Mouse (Mus musculus): ENCODE data around the gene Lrguk. TPM values are rescaled to one million over a fixed set of nuclear protein-coding genes. Genes with fewer than 3 reads are reported as not detected.

Gene Lrguk
- total RNA-seq, 4 experiments from 2014 or later = 2.0 to 4.2 (median 3.4) TPM

- no peak for DNase-seq (ENCODE audit: low spot score in 2 of 2)
Measured at GRCm38 (mm10) chr6:34142931-34143330, 113.7 kb downstream of the Lrguk start.

- no peak for DNase-seq (ENCODE audit: low spot score in 2 of 2)
Measured at GRCm38 (mm10) chr6:34146042-34146441, 116.8 kb downstream of the Lrguk start.

GRCm38 (mm10) chr6:34148021-34148420 is 118.8 kb downstream of the Lrguk start:
- no peak for DNase-seq (ENCODE audit: low spot score in 2 of 2)

GRCm38 (mm10) chr6:34148639-34149038 is 119.4 kb downstream of the Lrguk start:
- DNase-seq (ENCODE audit: low spot score in 2 of 2) = no peak

DNA sequence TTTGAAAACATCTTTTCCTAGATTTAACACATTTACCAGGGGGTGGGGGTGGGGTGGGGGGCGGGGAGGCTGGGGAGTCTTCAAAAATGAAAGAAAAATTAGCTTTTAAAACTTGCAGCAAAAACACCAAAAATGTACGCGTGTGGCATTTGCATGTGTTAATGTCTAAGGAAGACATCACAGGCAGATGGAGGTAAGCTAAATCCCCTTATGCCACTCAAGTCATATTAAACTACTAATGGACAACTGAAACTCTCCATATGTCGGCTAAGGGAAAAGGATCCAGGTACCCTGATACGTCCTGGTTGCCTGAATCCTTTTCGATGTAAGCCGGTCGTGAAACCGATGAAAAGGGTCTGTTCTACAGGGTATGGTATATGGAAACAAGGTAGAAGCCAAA is 119.8 kb downstream of the Lrguk start:
- DNase-seq (ENCODE audit: low spot score in 2 of 2) = no peak

- DNase-seq (ENCODE audit: low spot score in 2 of 2) = no peak
Measured at GRCm38 (mm10) chr6:34149821-34150220, 120.6 kb downstream of the Lrguk start.

- no peak for DNase-seq (ENCODE audit: low spot score in 2 of 2)
Measured at GRCm38 (mm10) chr6:34153069-34154052, 124.1 kb downstream of the Lrguk start.

- peak in 1 of 2 experiments; percentile 22 for DNase-seq (ENCODE audit: low spot score in 2 of 2)
Measured at GRCm38 (mm10) chr6:34154202-34154601, 125.0 kb downstream of the Lrguk start.

GRCm38 (mm10) chr6:34155137-34155804 is 126.0 kb downstream of the Lrguk start:
- DNase-seq (ENCODE audit: low spot score in 2 of 2) = no peak

- no peak for DNase-seq (ENCODE audit: low spot score in 2 of 2)
Measured at GRCm38 (mm10) chr6:34156057-34156456, 126.8 kb downstream of the Lrguk start.

- no peak for DNase-seq (ENCODE audit: low spot score in 2 of 2)
Measured at GRCm38 (mm10) chr6:34156841-34157748, 127.8 kb downstream of the Lrguk start.

GRCm38 (mm10) chr6:34159998-34160815 is 131.0 kb downstream of the Lrguk start:
- DNase-seq (ENCODE audit: low spot score in 2 of 2) = no peak

DNA sequence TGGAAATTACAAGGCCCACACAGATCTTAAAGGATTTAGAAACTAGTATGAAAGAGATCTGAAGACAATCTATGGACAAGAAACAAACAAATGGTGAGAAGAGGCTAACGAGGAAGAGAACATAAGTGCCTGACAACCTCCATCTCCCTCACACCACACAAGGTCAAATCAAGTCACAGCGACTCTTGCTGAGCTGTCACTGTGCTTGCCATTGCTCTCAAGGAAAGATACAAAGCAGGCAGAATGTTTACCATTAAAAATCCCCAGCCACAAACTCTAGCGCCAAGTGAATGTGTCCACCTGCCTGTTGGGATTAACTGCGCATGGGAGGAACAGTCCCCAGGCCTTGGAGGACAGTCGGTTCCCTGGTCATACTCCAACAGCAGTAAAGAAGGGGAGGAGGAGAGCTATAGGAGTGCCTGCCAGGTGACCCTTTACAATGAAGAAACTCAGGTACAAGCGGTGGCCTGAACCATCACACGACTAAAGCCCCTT is 131.6 kb downstream of the Lrguk start:
- no peak for DNase-seq (ENCODE audit: low spot score in 2 of 2)

GRCm38 (mm10) chr6:34161511-34161910 is 132.3 kb downstream of the Lrguk start:
- DNase-seq (ENCODE audit: low spot score in 2 of 2) = no peak

GRCm38 (mm10) chr6:34162607-34163006 is 133.4 kb downstream of the Lrguk start:
- DNase-seq (ENCODE audit: low spot score in 2 of 2) = no peak

DNA sequence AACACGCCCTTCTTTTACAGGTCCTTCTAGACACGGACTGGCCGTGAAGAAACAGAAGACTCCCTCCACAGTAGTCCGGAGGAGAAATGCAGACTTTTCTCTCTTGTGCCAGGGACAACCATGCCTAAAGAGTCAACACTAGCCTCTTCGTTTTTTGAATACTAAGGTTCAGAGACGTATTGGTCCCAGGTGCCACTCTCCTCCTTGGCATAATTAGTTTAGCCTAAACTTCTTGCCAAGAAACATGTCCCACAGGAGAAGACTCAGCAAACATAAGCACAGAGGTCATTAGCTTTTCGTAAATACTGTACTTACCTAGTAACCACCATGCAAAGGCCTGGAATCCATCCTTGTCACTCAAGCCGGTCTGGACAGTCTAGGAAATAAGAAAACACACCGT is 133.8 kb downstream of the Lrguk start:
- DNase-seq (ENCODE audit: low spot score in 2 of 2) = no peak

DNA sequence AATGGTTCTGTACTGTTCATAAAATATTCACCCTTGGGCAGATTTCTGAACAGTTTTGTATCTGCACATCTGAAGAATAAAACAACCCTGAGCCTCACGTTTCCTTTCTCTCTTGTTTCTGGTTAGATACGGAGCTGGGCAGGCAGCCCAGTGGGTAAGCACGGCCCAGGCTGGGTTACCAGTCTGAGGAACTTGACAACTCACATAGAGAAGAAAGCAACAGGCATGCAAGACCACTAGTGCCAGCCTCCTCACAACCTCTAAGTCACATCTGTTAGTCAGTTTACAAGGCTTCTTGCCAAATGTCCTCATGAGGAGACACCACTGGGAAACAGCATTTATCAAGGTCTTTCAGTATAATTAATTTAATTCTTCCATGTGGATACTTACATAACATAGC is 139.6 kb downstream of the Lrguk start:
- DNase-seq (ENCODE audit: low spot score in 2 of 2) = no peak

DNA sequence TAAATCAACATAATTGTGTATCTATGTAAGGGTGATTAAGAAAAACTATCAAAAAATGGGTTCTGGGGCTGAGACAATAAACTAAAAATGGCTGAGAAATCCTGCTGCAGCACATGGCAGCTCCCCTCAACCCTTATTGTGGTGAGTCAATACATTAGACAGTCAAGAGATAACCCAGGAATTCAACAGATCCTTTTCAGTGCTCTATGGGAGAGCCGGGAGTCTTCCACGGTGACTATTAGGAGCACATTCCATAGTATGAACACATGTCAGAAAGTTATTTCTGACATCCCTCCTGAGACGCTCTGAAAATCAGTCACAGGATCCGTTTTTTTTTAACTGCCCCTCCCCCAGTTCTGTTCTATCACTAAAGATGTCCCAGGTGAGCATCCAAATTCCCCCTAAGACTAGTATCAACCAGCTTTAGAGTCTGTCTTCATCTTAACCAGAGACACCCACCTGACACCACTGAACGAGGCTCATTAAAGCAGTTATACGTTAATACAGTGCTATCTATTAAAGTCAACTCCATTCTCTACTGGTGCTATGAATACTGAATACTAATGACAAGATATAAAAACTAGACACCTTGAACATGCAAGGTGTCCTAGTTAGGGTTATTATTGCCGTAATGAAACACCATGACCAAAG is 141.7 kb downstream of the Lrguk start:
- no peak for DNase-seq (ENCODE audit: low spot score in 2 of 2)

DNA sequence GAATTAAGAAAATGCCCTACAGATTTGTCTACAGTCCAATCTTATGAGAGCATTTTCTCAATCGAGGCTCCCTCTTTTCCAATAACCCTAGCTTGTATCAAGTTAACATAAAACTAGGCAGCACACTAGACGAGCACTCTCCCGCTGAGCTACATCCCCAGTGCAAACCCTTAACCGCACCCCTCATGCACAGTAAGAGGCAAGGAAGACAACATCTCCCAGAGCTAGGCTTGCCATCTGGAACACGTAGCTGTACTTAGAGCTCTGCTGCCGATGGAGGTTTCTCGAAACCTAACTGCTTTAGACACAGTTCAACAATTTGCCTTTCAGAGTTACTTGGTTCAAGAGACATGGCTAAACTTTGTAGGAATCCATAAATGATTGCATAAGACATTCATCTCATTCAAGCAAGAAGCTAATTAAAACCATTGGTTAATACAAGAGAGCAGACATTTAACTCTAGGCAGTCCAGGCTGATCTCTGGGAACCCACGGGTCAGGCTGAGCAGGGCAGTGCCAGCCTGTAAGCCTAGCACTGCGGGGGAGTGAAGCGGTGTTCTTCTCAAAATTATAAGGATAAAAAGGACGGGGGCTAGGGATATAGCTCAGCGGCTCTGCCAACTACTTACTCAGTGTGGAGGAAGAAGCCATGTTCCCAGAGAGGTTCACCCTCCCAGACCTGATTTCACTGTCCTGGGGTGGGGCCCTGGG is 142.7 kb downstream of the Lrguk start:
- no peak for DNase-seq (ENCODE audit: low spot score in 2 of 2)
